Mouse (Mus musculus) cerebellum, adult 11 months (tissue): ENCODE measurements around the gene Tnfrsf25.

ENCODE experiments used
- DNase-seq: peaks from one replicate; pipeline ENCODE4 v3.0.0; 2022

Tnfrsf25 gene

GRCm38 (mm10) chr4:152125161-152126025 is 9.7 kb downstream of the Tnfrsf25 start:
- DNase-seq = peak; percentile 40

- no peak for DNase-seq
Observed at GRCm38 (mm10) chr4:152126026-152126920, 10.5 kb downstream of the Tnfrsf25 start.

- no peak for DNase-seq
Observed at GRCm38 (mm10) chr4:152127884-152128283, 12.2 kb downstream of the Tnfrsf25 start.

GRCm38 (mm10) chr4:152128784-152129183 is 13.1 kb downstream of the Tnfrsf25 start:
- no peak for DNase-seq

- no peak for DNase-seq
Observed at GRCm38 (mm10) chr4:152129395-152129930, 13.7 kb downstream of the Tnfrsf25 start.

GRCm38 (mm10) chr4:152130771-152131653 is 15.3 kb downstream of the Tnfrsf25 start:
- peak; percentile 26 for DNase-seq

- no peak for DNase-seq
Observed at GRCm38 (mm10) chr4:152131809-152132771, 16.4 kb downstream of the Tnfrsf25 start.

GRCm38 (mm10) chr4:152132772-152133169 is 17.0 kb downstream of the Tnfrsf25 start:
- DNase-seq = no peak

GRCm38 (mm10) chr4:152133213-152133612 is 17.5 kb downstream of the Tnfrsf25 start:
- no peak for DNase-seq

GRCm38 (mm10) chr4:152134507-152134906 is 18.8 kb downstream of the Tnfrsf25 start:
- no peak for DNase-seq

- no peak for DNase-seq
Observed at GRCm38 (mm10) chr4:152135363-152135762, 19.6 kb downstream of the Tnfrsf25 start.

GRCm38 (mm10) chr4:152136112-152136875 is 20.6 kb downstream of the Tnfrsf25 start:
- no peak for DNase-seq

GRCm38 (mm10) chr4:152136876-152137250 is 21.1 kb downstream of the Tnfrsf25 start:
- DNase-seq = no peak

GRCm38 (mm10) chr4:152138497-152139260 is 22.9 kb downstream of the Tnfrsf25 start:
- DNase-seq = peak; percentile 77

GRCm38 (mm10) chr4:152140441-152140840 is 24.7 kb downstream of the Tnfrsf25 start:
- no peak for DNase-seq

- no peak for DNase-seq
Observed at GRCm38 (mm10) chr4:152141521-152142135, 25.9 kb downstream of the Tnfrsf25 start.

- DNase-seq = no peak
Observed at GRCm38 (mm10) chr4:152143632-152144031, 27.9 kb downstream of the Tnfrsf25 start.

- DNase-seq = no peak
Observed at GRCm38 (mm10) chr4:152145473-152145872, 29.7 kb downstream of the Tnfrsf25 start.
